Mouse (Mus musculus): ENCODE measurements around the gene Tmem135.
"Not testable (repeated sequence)": the region's sequence is repeated elsewhere in the genome, so short reads cannot be mapped to it uniquely, and the experiment has no call there.

GRCm38 (mm10) chr7:89317088-89317487, 86.9 kb downstream of the Tmem135 start:
- TF ChIP-seq POLR2A (IDR thresholded peaks at IDR 0.05; ENCODE audit: control insufficient read depth, extremely low read depth, insufficient read depth, low read length, poor library complexity); CTCF (IDR thresholded peaks at IDR 0.05; ENCODE audit: borderline replicate concordance, control insufficient read depth, extremely low read depth, insufficient read depth, low read length, poor library complexity): not testable (repeated sequence)
